Mouse (Mus musculus) T-helper 2 cell (primary cell): ENCODE data around the gene Spock1.

Experiments
- in situ Hi-C: fragments of 300-600 bp; cut with MboI, MseI; formaldehyde crosslinking; loops from one replicate; pipeline ENCODE4 v1.15.1; 2025; ENCODE audit warnings: high pct_unique_total_duplicates

Spock1 gene

GRCm38 (mm10) chr13:57908266-57908582 is at the start of gene Spock1:
Gene Spock1 (minus strand): TSS chr13:57908332.
- in situ Hi-C loops: loop anchor here (25.0 kb wide), 1 partner anchor 1096 kb away; no protein-coding TSS in a partner anchor

DNA sequence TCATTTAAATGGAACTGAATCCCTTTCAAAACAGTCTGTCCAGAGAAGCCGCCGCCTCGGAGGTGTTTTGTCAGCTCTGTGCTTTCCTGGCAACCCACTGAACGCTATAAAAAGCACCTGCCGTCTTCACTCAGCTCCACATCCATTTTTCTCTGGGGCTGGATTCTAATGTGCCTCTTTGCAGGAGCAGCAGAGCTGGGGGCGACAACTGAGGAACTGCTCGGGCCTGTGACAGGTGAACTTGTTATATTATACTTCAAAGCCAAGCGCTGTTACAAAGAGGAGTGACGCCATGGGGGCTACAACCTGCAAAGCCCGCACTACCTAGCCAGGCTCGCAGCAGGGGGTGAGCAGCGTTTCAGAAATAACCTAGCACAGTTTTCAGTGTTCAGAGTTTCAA is 42.0 kb upstream of the Spock1 start:
- in situ Hi-C loops: no loop called here

DNA sequence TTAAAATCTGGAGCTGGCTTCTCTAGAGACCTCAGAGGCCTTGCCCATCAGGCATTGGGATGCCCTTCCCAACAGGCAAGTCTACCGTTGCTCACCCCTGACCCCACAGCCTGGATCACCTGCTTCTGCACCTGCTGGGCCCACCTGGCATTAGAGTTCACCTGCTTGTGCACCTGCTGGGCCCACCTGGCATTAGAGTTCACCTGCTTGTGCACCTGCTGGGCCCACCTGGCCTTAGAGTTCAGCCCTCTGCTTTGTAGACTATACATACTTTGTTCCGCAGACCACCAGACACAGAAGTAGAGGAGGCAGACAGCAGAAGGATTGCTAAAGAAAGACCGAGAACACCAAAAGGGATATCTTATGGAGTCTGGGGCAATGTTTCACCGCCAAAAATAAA is 41.4 kb upstream of the Spock1 start:
- in situ Hi-C loops: no loop called here

GRCm38 (mm10) chr13:57945197-57945596 is 37.1 kb upstream of the Spock1 start:
- in situ Hi-C loops: no loop called here

GRCm38 (mm10) chr13:57944434-57944833 is 36.3 kb upstream of the Spock1 start:
- in situ Hi-C loops: no loop called here

DNA sequence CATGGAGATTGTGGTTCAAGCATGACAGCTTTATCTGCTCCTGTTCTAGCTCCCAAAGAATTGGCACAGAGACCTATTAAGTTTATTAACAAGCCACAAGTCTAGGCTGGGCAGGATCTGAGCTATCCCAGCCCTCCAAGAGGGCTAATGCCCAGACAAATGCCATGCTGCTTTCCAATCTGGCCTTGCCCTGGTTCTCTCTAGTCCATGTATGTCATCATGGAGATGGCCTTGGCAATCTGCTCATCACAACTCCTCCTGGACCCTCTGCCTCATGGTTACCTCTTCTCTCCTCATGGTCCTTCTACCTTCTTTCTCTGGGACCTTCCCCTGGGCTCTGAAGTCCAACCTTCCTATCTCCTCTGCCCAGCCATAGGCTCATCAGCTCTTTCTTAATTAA is 35.8 kb upstream of the Spock1 start:
- in situ Hi-C loops: no loop called here

DNA sequence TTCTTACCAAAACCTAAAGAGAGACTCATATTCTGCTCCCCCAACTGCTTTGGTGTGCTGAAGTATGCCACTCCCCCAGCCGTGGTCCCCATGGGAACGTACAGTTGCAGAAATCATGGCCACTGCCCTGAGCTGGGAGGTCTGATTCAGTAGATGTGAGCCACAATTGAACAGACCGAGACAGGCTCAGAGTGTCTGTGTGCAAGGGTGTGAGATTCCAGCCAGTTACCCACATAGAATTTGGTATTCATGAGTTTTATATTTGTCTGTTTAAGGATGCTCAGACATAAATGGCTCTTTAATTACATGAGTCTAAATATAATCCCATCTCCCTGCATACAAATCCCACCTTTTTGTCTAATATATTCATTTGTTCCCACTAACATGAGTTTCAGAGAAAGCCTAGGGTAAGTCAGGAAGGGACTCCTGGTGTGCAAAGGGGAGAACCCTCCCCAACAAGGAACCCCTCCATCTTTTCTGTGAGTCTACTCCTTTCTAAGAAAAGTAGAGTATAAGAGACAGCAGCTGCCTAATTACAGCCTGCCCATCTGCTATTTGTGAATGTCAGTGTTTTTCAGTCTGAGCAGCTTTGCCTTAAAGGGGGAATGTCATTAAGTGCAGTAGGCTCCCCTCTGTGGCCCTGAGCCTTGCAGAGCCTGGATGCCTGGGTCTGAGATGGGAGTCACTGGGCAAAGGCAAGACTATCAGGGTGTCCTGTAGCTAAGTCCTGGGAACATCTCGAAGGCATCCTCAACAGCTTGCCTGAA is 29.5 kb upstream of the Spock1 start:
- in situ Hi-C loops: no loop called here

- in situ Hi-C loops: no loop called here
These were observed 23.9 kb upstream of the Spock1 start for GRCm38 (mm10) chr13:57931998-57932397.

GRCm38 (mm10) chr13:57931376-57931775 is 23.2 kb upstream of the Spock1 start:
- in situ Hi-C loops: no loop called here

DNA sequence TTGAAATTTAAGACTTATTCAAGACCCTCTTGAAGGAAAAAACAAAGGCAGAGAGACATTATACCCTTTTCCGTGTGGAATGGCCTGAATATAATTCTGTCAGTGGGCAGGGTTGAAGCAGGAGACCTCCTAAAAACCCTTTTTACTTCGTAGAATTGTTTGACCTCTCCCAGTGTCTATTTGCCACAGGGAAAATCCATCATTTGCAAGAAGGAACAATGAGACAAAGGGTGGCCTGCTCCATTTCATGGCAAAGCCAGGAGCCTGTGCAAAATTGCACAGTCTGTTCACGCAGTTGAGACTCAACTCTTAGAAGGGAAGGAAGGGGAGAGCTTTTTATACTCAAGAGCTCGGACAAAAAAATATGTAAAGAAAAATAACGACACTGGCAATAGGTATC is 22.6 kb upstream of the Spock1 start:
- in situ Hi-C loops: no loop called here

GRCm38 (mm10) chr13:57930283-57930682 is 22.2 kb upstream of the Spock1 start:
- in situ Hi-C loops: no loop called here

GRCm38 (mm10) chr13:57919947-57920346 is 11.8 kb upstream of the Spock1 start:
- in situ Hi-C loops: loop anchor here (10.0 to 25.0 kb wide), 2 partner anchors 1108 to 1705 kb away; no protein-coding TSS in a partner anchor

DNA sequence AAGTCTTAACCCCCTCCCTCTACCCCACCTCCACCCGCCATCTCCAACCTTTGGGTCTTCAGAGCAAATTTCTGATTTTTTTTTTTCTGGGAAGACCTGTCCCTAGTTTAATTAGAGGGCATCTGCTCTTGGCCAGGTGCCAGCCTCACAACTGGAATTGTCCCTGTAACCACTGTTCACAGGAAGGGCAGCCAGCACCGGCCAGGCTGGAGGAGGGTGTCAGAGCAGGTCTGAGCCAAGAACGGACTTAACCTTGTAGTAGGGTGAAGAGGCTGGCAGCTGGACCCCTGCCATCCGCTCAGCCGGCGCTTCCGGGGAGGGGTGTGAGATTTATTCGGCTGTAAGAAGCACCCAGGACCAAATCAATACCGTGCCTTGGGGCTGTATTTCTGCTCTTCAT is 3.0 kb upstream of the Spock1 start:
- in situ Hi-C loops: loop anchor here (10.0 to 25.0 kb wide), 2 partner anchors 1099 to 1696 kb away; no protein-coding TSS in a partner anchor

DNA sequence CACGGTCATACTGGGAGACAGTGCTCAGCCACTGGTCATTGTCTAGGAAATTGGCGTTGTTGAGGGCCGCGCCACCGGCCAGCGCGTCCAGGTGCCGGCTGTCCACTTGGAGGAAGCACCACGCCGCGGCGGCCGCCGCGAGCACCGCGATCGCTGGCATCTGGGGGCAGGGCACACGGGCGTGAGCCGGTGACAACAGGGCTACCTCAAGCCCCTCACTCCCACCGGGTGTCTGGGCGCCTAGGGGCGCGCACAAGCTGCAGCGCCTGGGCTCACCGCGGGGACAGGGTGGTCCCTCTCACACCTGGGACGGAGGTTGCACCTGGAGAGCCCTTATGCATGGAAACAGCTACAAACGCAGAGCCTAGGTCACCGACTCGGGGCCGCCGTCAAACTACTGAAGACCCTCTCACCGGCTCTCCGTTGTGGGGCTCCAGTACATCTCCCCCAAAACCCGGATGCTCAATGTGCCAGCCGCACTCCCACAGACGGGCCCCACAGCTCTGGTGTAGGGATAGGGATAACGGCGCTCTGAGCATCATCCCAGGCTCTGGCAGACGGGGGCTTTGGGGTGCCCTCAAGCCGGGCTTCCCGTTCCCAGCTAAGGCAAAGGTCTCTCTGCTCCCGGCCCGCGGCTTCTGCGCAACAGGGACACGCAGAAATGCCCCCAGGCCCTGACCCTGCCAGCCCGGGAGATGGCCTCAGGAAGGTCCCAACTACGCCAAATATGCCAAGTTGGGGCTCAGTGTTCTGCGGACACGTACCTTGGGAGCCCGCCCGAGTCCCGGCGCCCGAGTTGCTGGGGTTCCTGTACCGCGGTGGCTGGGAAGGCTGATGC is 485 bp downstream of the Spock1 start:
- in situ Hi-C loops: loop anchor here (25.0 kb wide), 1 partner anchor 1095 kb away; no protein-coding TSS in a partner anchor

- in situ Hi-C loops: no loop called here
These were observed 13.5 kb downstream of the Spock1 start for GRCm38 (mm10) chr13:57894597-57894996.

GRCm38 (mm10) chr13:57889708-57890107 is 18.4 kb downstream of the Spock1 start:
- in situ Hi-C loops: no loop called here

DNA sequence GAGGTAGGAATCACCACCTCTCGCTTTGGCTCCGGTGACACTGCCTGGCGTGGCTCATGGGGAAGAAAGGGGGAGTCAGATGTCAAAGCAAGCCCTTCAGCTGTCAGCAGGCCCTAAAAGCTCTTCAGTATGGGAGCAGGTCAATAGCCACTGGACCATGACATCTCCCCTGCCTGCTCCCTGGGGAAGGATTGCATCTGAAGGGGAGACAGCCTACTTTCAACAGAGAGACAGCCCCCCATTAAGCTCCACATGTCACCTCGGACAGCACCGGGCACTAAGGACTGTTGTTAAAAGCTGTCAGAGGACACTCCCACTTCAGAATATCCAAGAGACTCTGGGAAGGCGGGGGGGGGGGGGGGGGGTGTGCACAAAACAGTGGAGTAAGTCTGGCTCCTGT is 19.1 kb downstream of the Spock1 start:
- in situ Hi-C loops: no loop called here

GRCm38 (mm10) chr13:57879817-57880216 is 28.3 kb downstream of the Spock1 start:
- in situ Hi-C loops: no loop called here

GRCm38 (mm10) chr13:57878797-57879196 is 29.3 kb downstream of the Spock1 start:
- in situ Hi-C loops: no loop called here

GRCm38 (mm10) chr13:57877782-57878181 is 30.4 kb downstream of the Spock1 start:
- in situ Hi-C loops: no loop called here

DNA sequence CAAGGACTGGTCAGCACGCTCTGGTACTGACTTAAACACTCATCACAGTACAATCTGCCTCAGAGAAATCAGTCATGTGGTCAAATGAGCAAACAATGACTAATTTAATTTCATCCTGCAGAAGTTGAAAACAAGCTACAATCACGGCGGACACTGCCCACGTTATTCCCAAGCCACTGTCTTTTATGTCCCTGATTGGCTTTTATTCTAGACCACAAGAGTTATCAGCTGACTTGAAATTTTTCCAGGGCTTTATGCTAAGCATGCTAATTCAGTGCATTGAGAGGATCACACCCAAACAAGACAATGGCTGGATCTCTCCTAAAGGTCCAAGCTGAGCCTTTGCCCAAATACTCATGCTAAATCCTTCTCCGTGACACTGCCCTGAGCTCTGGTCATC is 31.2 kb downstream of the Spock1 start:
- in situ Hi-C loops: no loop called here

DNA sequence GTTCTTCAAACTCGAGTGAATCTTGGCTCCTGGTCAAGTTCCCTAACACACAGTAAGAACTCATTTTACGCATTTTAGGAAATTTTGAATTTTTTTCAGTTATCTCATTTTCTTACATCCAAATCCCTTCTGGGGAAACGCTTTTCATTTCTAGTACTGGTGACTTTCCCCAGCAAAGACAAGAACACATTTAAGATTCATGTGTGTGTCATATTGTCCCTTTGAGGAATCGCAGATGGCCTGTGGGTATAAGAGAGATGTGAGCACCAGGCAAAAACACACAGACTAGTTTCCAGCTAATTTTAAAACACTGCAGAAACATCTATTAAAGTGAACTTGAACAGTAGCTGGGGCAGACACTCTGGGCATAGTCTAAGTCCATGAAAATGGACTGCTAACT is 38.1 kb downstream of the Spock1 start:
- in situ Hi-C loops: no loop called here

- in situ Hi-C loops: no loop called here
These were observed 40.5 kb downstream of the Spock1 start for GRCm38 (mm10) chr13:57867586-57867985.
